Mouse (Mus musculus) liver, postnatal 0 days (tissue): Measurements from ENCODE around the gene Zfp106. TPM values are rescaled to one million over a fixed set of nuclear protein-coding genes. Genes with fewer than 3 reads are reported as not detected.
"Not testable (repeated sequence)": the region's sequence is repeated elsewhere in the genome, so short reads cannot be mapped to it uniquely, and the experiment has no call there.

ENCODE experiments used
- ATAC-seq: fragments of 200-750 bp; cut with Nextera tagmentation; 2 replicates; pipeline ENCODE4 v1.8.0; 2017; ENCODE audit warnings: mild to moderate bottlenecking, moderate library complexity
- DNase-seq: peaks from one replicate; pipeline ENCODE4 v3.0.0-alpha.2; 2016
- H3K27ac ChIP-seq: fragments of 300-500 bp; sonication (generic); 2 replicates; pipeline ENCODE4 v1.5.1; 2014; ENCODE audit warnings: antibody characterized with exemption, moderate library complexity, mild to moderate bottlenecking, low read depth
- H3K27me3 ChIP-seq: fragments of 300-500 bp; sonication (generic); 2 replicates; pipeline ENCODE4 v1.6.1; 2014; ENCODE audit warnings: low read length, control low read depth, mixed read lengths; ENCODE audit not compliant: insufficient read depth
- H3K36me3 ChIP-seq: fragments of 300-500 bp; sonication (generic); replicated peaks from 2 replicates; pipeline ENCODE4 v1.6.1; 2014; ENCODE audit warnings: mild to moderate bottlenecking, control low read depth, low read length, moderate library complexity, mixed read lengths; ENCODE audit not compliant: insufficient read depth
- H3K4me1 ChIP-seq: fragments of 300-500 bp; sonication (generic); 2 replicates; pipeline ENCODE4 v1.6.1; 2014; ENCODE audit warnings: antibody characterized with exemption, mild to moderate bottlenecking, control low read depth; ENCODE audit not compliant: insufficient read depth
- H3K4me2 ChIP-seq: fragments of 300-500 bp; sonication (generic); 2 replicates; pipeline ENCODE4 v1.6.1; 2014; ENCODE audit warnings: low read depth, mild to moderate bottlenecking, low read length, moderate library complexity, mixed read lengths
- H3K4me3 ChIP-seq: fragments of 300-500 bp; sonication (generic); 2 replicates; pipeline ENCODE4 v1.5.1; 2014; ENCODE audit warnings: low read depth, low read length
- H3K9ac ChIP-seq: fragments of 300-500 bp; sonication (generic); replicated peaks from 2 replicates; pipeline ENCODE4 v1.6.1; 2014; ENCODE audit warnings: mild to moderate bottlenecking, moderate library complexity
- H3K9me3 ChIP-seq: fragments of 300-500 bp; sonication (generic); 2 replicates; pipeline ENCODE4 v1.6.1; 2016; ENCODE audit warnings: mild to moderate bottlenecking, control low read depth, low read length, mixed read lengths
- CTCF ChIP-seq: sonication (generic); IDR thresholded peaks from 2 replicates; pipeline ENCODE4 v1.5.1; 2016; ENCODE audit warnings: antibody characterized with exemption, low read depth
- EP300 ChIP-seq: IDR thresholded peaks from 2 replicates; pipeline ENCODE4 v1.6.1; 2016; ENCODE audit warnings: antibody characterized with exemption, low read depth, mild to moderate bottlenecking
- WGBS: fragments of 180-500 bp; shearing (Covaris S2); extraction: QIAGEN DNeasy Blood & Tissue Kit; methylation state at CpG from one replicate; pipeline ENCODE4 v1.1.7; 2014; ENCODE audit not compliant: insufficient replicate concordance; 5-methylcytosine and 5-hydroxymethylcytosine counted together
- polyA plus RNA-seq: library from polyadenylated mRNA; unstranded; fragments of >200 nt; fragmentation: Nextera tagmentation; extraction: Ambion mirVana; gene quantifications from 2 replicates; pipeline ENCODE4 v1.2.1, GENCODE M21; 2015

Zfp106 gene
- polyA plus RNA-seq, 1 experiment from 2014 or later: 18.8 TPM

GRCm38 (mm10) chr2:120571081-120571480 is 7.4 kb upstream of the Zfp106 start:
- 91% methylated on average over 3 of the region's 3 CpGs for WGBS
- ATAC-seq: no peak
- H3K9ac ChIP-seq: no peak overlapping the region
- no peaks in the 10 kb centered on the region for H3K27me3 ChIP-seq
- no peaks in the 10 kb centered on the region for H3K36me3 ChIP-seq
- no peak for DNase-seq
- H3K4me2 ChIP-seq: no peak overlapping the region
- H3K4me1 ChIP-seq: peaks cover 3% of the 10 kb centered on the region
- TF ChIP-seq EP300 (no peak), CTCF (no peak)
- H3K27ac ChIP-seq: no peak overlapping the region
- no peak overlapping the region for H3K4me3 ChIP-seq
- no peaks in the 10 kb centered on the region for H3K9me3 ChIP-seq

- H3K4me2 ChIP-seq: peak overlapping the region; percentile 83
- under 1% methylated on average over 22 of the region's 22 CpGs for WGBS
- H3K9me3 ChIP-seq: no peaks in the 10 kb centered on the region
- H3K4me3 ChIP-seq: peak overlapping the region; percentile 74
- TF ChIP-seq EP300: no peak
- no peak for TF ChIP-seq CTCF
- DNase-seq: no peak
- H3K27me3 ChIP-seq: no peaks in the 10 kb centered on the region
- peak; percentile 68 for ATAC-seq
- H3K4me1 ChIP-seq: peaks cover 13% of the 10 kb centered on the region
- H3K36me3 ChIP-seq: no peaks in the 10 kb centered on the region
- peak overlapping the region; percentile 83 for H3K27ac ChIP-seq
- H3K9ac ChIP-seq: peak overlapping the region; percentile 86
Observed at GRCm38 (mm10) chr2:120567798-120568320, 4.2 kb upstream of the Zfp106 start.

- H3K9me3 ChIP-seq: no peaks in the 10 kb centered on the region
- DNase-seq (peak; percentile 93), ATAC-seq (peak; percentile 94)
- peaks cover 19% of the 10 kb centered on the region for H3K4me1 ChIP-seq
- peak within 1 kb of the TSS; percentile 74 for H3K4me3 ChIP-seq
- TF ChIP-seq EP300 (peak; percentile 59; the same call in 1 of the 2 replicates), CTCF (no peak)
- H3K27ac ChIP-seq: peak within 1 kb of the TSS; percentile 83
- H3K9ac ChIP-seq: peak within 1 kb of the TSS; percentile 86
- H3K27me3 ChIP-seq: no peaks in the 10 kb centered on the region
- 1% methylated on average over 42 of the region's 42 CpGs for WGBS
- H3K4me2 ChIP-seq: peak within 1 kb of the TSS; percentile 83
- H3K36me3 ChIP-seq: no peaks in the 10 kb centered on the region
Observed at GRCm38 (mm10) chr2:120566886-120567797, 3.5 kb upstream of the Zfp106 start, which contains the start of gene Snap23. TSS of gene Snap23 (plus strand) at chr2:120567671.

GRCm38 (mm10) chr2:120565363-120565762 is 1.7 kb upstream of the Zfp106 start:
- 26% methylated on average over 2 of the region's 2 CpGs for WGBS
- Histone ChIP-seq H3K4me1 (peaks cover 23% of the 10 kb centered on the region), H3K27ac (peak overlapping the region; percentile 64)

GRCm38 (mm10) chr2:120564548-120565188 is 1.0 kb upstream of the Zfp106 start:
- DNase-seq, H3K4me3 ChIP-seq, H3K9ac ChIP-seq, H3K27me3 ChIP-seq, H3K9me3 ChIP-seq, ATAC-seq, H3K36me3 ChIP-seq, H3K4me2 ChIP-seq: not testable (repeated sequence)
- Histone ChIP-seq H3K4me1 (peaks cover 23% of the 10 kb centered on the region), H3K27ac (peak overlapping the region; percentile 93; the same call in 1 of the 2 replicates)
- WGBS: 53% methylated on average over 4 of the region's 4 CpGs

More at GRCm38 (mm10) chr2:120565363-120565762, 1.7 kb upstream of the Zfp106 start:
- Histone ChIP-seq H3K9me3 (no peaks in the 10 kb centered on the region), H3K4me2 (no peak overlapping the region), H3K9ac (no peak overlapping the region), H3K4me3 (no peak overlapping the region), H3K36me3 (peaks cover 4% of the 10 kb centered on the region; the same call in 1 of the 2 replicates), H3K27me3 (no peaks in the 10 kb centered on the region)
- DNase-seq (no peak), ATAC-seq (no peak)
- TF ChIP-seq CTCF (no peak), EP300 (peak; percentile 64; the same call in 1 of the 2 replicates)

- peak overlapping the region; percentile 97 for H3K9ac ChIP-seq
- peak overlapping the region; percentile 91 for H3K4me2 ChIP-seq
- no peaks in the 10 kb centered on the region for H3K27me3 ChIP-seq
- H3K4me1 ChIP-seq: peaks cover 28% of the 10 kb centered on the region
- H3K36me3 ChIP-seq: peaks cover 4% of the 10 kb centered on the region; the same call in 1 of the 2 replicates
- ATAC-seq (no peak), DNase-seq (no peak)
- H3K4me3 ChIP-seq: peak overlapping the region; percentile 99
- H3K9me3 ChIP-seq: no peaks in the 10 kb centered on the region
- WGBS: 12% methylated on average over 9 of the region's 9 CpGs
- TF ChIP-seq CTCF (no peak), EP300 (no peak)
- H3K27ac ChIP-seq: peak overlapping the region; percentile 93
Observed at GRCm38 (mm10) chr2:120562859-120563234, 796 bp downstream of the Zfp106 start.
